Mouse (Mus musculus) activated CD4-positive, CD25-positive, alpha-beta regulatory T cell, adult 4 months (primary cell): ENCODE measurements at regions not wholly inside any gene's neighbourhood (a gene's known extent, or its start where the extent isn't known, plus 50 kb on each side); places are given as distances from the start of the nearest gene placed in this dataset.
A peak's percentile ranks its signal among the peaks of the same experiment; 100 is the strongest.

ENCODE experiments used
- ATAC-seq: one replicate; pipeline ENCODE4 v1.8.0; 2017

DNA sequence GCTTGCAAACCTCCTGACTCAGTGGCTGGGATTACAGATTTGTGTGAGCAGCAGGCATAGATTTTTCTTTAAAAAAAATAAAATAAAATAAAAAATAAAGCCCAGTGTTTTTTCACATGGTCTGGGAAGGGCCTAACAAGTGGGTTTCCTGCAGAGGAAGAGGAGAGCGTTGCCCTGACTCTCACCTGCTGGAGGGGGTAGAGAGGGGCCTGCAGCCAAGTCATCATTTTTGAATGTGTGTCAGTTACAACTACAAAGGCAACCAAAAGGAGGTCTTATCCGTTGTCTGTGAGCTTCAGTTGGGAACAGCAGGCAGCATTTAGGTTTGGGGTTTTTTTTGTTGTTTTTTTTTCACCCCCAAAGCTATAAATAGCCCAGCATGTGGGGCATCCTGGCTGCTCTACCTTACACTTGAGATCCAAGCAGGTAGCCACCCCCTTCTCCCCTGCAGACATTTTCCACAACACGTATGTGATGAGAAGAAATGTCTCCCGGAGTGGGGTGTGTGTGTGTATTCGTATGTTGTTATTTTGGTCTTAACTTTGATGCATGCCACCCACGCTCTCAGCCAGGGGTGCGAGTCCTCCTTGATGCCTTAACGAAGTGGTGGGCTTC, 285.7 kb upstream of the 4930412O13Rik start:
- peak; percentile 8 for ATAC-seq

DNA sequence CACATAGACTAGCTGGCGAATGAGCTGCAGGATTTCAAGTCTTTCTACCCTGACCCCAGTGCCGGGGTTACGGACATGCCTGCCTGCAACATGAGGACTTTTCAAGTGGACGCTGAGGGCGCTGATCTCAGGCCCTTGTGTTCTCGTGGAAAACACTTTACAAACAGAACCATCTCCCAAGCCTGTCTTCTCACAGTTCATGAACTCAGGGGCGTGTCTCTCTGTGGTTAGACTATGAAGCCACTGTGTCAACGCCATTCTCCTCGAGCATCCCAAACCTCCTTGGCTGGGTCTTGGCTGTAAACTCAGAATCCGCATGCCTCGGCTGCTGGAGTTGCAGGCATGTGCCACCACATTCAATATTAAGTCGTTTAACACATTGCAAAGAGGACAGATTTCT, 284.9 kb upstream of the 4930412O13Rik start:
- no peak for ATAC-seq

DNA sequence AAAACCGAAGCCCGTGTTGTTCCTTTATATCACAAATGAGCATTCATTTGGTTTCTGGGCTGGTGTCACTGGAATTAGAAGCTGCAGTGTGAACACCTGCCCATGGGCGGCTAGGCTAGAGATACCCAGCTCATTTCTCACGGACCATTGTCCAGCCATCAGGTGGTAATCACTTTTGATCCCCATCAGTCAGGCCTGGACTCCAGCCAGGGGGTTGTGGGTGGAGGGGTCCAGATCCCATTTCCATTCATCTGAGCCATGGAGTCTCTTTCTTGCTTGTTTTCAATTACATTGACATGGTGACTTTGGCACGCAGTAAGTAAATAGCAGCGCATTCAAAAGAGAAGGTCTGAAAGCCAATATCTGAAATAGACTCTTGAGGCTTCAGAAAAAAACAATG, 276.1 kb upstream of the 4930412O13Rik start:
- ATAC-seq, result no peak

DNA sequence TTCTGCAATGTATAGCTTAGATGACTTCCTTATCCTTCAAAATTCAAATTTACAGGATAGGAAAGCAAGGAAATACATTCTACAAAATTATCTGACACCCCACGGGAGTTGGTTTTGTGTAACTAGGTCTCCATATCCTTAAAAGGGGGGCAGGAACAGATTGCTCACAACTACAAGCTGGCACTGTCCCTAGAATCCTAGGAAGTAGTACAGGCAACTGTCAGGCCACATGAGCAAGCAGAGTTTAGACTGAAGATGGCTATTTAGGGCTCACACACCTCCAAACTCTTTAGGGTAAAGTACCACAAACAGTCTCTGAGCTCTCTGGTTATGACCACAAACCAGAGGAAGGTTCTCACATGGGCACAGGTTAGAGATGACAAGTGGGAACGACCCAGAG, 273.5 kb upstream of the 4930412O13Rik start:
- ATAC-seq, result no peak

DNA sequence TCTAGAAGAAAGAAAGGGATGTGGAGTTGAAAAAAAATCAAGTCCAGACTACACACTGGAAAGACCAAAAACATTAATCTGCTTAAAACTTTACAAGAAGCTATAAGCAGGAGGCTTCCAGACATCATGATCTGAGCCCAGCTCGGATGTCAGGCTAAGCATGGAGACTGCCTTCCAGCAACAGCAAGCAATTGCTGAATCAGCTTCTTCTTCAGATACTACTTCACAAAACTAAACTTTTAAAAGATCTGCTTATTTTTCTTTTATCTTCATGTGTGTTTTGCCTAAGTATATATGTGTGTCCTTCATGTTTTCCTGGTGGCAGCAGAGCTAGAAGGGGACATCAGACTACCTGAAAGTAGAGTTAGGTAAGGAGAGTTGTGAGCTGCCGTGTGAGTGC, 266.6 kb upstream of the 4930412O13Rik start:
- no peak for ATAC-seq

DNA sequence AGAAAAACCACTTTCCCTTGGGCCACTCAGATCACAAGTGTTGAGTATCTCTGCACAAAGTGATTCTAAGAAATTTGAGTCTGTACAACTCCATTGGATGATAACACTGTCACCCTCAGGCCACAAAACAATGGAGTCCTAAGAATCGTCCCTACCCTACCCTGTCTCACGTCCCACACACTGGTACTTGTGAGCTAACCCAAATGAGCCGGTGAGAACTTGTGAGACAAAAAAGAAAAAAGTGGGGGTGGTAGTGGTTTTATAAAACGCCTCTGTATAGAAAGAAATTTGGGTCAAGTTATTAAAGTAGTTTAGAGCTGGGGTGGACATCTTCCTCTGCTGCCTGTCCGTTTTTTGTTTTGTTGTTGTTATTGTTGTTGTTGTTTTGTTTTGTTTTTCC, 264.8 kb upstream of the 4930412O13Rik start:
- ATAC-seq, result no peak

DNA sequence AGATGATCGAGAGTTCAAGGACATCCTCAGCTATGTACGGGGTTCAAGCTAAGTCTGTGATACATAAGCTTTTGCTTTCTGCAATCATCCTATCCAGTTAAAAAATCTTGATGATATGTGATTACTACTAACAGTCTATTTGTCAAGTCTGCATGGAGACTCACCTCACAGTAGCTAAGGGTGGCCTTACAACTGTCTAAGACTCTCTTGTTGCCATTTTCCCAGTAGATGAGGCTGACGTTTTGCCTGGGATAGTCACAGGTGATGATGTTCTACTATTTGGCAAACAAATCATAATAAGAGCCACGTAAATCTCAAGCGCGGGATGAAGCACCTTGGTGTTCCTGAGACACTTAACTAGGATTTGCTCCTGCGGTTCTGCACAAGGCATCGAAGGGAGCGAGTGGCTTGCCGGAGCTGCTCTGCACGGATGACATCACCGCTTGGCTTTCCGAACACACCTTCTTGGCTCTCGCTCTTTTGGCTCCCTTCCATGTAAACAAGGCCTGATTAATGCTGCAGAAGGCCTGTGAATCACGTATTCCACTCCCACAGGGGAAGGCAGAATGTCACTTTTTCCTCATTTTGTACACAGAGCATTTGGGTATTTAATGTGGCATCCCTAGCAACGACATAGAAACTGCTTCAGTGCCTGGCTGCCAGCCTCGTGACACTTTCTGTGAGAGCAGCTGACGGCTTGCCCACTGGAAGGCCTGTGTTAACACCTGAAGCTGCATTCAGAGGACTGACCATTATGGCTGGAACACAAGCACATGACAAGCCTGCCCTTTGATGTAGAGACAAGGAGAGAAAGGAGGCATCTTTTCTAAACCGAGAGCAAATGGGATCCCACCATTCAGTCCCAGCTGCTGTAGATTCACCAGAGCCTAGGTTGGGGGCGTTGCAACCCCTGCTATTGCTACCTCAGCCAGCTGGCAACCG, 260.5 kb upstream of the 4930412O13Rik start:
- ATAC-seq, result no peak

DNA sequence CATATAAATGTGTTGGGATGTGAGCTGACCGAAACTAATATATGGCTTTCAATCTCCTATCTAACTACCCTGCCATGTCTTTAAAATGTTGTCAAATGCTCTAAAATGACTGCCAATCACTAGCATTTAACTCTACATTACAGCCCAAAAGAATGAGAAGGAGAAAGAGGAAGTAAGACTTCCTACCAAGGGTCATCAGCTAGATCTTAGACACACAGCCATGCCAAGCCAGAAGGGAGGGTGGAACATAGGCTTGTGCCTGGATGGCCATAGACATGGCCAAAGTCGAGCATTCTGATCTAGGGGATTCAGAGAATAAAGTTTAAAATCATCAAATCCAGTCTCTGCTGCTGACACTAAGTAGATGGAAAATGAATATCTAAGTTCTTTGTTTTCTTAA, 257.4 kb upstream of the 4930412O13Rik start:
- no peak for ATAC-seq

DNA sequence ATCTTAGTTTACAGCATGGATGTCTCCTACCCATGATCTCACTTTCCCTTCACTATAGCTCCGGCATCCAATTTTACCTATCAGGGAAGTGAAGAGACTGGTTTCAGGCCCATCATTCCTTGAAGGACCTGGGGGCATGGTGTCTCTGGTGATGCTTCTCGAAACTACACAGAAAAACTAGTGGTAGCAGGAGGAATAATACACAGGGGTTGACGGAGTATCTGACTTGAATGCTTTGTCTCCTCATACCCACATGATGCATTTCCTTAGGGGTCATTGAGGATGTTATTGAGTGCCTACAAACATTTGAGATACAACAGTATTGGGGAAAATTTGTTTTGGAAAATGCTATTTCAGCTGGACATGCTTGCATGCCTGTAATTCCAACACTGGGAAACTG, 253.0 kb upstream of the 4930412O13Rik start:
- ATAC-seq, result no peak

DNA sequence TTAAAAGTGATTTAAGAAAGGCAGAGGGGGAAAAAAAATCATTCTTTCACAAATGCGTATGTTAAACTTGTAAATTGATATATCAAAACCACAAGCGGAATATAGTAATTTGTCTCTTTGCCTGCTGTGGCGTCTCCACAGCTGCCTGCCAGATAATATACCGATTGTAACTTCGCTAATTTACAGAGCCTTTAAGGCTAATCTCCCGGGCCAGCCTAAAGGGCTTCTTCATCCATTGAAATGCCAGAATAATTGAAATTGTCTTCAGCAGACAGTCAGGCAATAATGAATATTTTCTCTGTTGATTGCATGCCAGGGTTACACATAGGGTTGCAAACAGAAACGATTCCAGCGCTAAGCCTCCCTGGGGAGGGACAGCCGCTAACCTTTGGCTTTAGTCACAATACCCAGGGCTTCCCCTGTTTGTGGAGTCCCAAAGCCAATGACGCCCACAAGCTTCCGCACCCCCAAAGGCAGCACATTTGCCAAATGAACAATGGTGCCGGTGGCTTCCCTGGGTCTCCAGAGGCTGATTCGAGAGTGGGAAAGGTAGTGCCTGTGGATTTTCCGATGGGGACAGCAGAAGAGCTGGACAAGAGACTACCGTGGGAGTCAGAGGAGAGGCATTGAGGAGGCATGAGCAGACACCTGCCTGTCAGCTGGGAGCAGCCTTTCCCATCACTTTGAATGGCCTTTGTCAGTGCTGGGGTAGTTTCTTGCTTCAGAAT, 248.2 kb upstream of the 4930412O13Rik start:
- peak; percentile 10 for ATAC-seq

DNA sequence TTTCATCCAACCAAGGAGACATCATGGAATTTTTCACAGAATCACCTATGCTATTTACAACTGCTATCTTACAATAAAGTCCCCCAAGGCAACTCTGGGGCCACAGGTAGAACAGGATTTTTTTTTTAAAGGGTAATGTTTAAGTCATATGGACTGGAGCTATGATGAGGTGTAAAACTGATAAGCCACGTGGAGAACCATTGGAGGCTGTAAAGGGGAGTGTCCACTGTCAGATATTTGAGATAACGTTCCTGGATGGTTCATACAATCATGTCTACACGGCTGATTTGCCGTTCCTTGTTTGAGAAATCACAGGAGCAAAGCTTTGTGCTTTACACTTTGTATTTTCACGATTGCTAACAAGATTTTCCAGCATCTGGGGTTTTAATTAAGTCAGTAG, 241.8 kb upstream of the 4930412O13Rik start:
- ATAC-seq, result no peak

DNA sequence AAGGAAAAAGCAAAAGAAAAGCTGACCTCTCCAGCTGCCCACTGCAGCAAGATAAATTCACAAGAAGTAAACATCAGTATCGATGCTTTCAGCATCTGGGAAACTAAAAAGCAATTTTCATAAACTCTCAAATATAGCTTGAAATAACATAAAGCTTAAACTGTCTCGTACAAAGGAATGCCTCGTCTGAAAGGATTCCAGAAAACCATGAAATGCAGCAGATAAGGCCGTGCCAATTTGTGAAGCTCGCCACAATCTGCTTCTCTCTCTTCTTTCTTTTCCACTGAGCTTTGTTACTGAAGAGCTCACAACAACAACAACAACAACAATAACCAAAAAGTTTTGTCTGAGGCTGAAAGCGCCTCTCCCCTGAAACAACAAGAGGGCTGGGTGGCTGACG, 239.4 kb upstream of the 4930412O13Rik start:
- no peak for ATAC-seq

DNA sequence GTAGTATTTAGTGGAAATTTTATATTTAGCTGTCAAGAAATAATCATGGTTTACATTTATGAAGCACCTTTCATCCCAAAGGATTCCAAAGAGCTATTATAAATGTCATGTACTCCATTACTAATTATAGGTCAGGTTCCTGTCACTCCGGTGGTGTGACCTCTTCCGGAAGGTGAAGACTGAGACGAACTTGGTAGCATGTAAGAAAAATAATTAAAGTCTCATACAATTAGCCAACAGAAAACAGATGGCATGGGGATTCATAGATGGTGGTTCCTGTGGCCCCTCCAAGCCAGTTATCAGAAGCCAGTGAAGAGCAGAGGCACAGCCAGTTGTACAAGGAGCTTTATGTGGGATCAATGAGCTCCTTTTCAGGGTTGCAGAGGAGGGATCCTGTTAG, 238.6 kb upstream of the 4930412O13Rik start:
- no peak for ATAC-seq

DNA sequence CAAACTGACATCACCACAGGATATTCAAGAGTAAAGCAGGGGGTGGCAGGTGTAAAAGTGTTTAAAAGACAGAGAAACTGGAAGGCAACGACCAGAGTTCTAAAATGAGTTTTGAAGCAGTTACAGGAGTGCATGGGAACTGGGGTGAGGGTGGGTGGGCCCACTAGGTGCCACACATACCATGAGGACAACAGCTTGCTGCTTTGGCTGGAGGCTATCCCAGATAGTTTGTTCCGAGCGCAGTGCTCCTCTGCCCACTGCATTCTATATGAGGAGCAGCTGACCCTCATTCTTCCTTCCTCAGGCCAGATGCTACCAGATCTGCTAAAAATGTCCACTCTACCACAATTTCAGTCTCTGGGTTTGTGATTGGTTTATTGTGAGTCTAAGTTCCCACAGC, 234.6 kb upstream of the 4930412O13Rik start:
- ATAC-seq, result no peak

DNA sequence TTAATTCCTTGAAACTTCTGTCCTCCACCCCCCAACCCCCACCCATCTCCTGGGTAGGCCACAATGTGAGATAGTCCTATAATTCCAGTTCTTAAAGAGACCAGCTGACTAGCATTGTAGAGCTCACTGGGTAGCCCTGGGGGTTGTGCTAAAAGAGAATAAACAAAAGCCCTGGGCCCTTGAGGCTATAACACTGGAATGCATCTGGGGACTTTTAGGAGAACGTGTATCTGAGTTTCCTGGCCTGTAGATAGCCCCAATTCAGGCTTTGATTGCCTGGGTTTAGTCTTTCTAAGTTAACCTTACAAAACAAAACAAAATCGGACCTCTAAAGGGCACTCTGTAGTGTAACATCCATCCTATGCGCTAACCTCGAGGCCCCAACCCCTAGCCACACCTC, 234.1 kb upstream of the 4930412O13Rik start:
- no peak for ATAC-seq

DNA sequence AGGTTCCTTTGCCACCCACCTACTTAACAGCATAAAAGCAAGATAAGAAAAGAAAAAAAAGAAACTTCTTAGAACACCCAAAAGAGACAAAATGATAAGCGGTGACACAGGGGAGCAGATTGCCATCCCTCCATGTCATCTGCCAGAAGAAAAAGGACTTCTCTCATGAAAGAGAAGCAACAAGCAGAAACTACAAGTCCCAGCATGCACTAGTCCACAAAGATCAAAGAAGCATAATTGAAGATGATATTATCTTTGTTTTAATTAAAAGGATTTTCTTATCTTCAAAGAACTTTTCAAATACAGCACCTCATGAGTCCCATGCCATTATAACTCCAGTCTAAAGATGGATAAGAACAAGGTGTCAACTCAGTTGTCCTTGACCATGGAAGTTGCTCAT, 231.0 kb upstream of the 4930412O13Rik start:
- ATAC-seq, result no peak

DNA sequence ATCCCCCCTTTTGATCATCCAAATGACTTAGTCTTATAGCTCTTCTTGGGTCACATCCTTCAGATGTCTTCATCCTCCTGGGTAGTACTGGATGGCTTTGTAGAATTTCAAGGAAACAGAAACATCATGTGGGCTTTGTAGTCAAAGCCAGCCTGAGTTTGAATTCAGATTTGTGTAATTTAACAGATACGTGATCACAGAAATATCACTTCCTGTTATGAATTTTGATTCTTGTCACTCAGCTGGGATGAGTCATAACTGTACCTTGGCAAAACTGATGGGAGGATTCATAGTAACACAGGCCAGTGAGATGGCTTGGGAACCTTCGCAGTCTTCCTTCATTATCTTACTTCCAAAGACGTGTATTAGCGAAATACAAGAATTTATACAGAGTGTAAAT, 222.2 kb upstream of the 4930412O13Rik start:
- ATAC-seq, result peak; percentile 87

DNA sequence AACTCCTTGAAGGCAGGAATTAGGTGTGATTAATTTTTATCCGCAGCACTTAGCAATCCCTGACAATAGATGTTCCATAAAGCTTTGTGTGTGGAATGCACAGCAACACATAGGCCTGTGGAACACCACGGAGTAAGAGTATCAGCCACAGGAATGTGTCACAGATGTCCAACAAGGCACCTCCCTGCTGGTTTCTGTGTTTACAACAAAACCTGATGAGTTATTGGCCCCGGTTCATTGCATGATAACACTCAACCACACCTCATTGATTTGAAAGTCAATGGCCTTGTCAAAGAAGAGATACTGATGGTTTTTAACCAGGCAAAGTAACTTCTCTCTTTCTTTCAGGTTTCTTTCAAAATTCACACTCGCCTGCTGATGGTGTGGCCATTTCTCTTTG, 211.4 kb upstream of the 4930412O13Rik start:
- no peak for ATAC-seq

DNA sequence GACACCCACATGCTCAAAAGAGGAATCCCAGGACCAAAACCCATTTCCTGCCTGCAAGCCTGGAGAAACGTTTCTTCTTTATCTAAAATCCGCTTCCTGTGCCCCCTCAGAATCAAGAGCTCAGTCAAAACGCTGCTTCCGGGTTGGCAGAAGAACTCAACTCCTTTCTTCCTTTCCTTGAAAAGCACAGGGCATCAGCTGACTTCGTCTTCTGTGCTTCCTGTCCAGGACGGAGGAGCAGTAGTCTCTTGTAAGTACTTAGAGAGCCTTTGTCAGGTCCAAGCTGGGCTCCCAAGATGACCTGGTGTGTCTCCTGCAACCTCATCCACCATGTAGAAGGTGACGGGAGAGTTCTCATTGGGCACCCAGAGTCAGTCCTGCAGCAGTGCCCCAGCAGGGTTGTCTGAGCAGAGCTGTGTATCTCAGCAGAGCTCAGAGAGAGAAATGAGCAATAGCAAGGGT, 199.3 kb upstream of the 4930412O13Rik start:
- peak; percentile 84 for ATAC-seq

DNA sequence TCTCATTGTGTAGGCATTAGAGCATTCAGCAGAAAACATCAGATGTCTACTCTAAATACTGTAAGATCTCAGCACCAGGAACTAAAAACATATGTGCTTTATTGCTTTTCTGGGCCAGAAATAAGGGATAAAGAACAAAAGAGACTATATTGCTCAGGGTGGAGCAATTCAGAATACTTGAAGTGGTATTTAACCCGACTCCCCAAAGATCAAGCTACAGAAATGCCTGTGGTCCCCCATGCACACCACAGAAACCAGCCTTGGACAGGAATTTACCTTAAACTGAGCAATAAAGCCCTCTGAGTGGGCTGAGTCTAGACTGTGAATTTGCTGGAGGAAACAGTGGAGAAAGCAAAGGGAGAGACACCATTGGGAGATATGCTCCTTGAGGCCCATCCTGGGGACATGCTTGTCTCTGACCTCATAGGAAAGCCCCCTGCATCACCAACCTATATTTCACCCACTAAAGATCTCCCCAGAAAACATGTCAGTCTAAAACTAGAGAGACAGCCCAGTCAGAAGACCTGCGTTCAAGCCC, 197.3 kb upstream of the 4930412O13Rik start:
- ATAC-seq, result peak; percentile 3

DNA sequence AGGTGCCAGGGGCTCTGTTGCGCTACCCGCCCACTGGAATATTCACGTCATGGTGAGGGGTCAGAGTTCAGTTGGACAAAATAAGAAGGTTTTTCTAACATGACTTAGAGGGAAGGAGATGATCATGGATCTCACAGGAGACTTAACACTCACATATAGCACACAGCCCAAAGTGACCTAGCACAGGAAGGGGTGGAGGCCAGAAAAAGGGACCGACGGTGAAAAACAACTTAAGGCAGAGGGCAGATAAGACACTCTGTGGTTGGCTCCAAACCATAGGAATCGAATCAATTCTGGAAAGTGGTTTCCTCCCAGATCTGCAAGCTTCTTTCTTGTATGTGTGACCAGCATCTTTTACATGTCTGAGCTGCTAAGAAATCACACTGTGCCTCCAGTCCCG, 192.9 kb upstream of the 4930412O13Rik start:
- no peak for ATAC-seq

DNA sequence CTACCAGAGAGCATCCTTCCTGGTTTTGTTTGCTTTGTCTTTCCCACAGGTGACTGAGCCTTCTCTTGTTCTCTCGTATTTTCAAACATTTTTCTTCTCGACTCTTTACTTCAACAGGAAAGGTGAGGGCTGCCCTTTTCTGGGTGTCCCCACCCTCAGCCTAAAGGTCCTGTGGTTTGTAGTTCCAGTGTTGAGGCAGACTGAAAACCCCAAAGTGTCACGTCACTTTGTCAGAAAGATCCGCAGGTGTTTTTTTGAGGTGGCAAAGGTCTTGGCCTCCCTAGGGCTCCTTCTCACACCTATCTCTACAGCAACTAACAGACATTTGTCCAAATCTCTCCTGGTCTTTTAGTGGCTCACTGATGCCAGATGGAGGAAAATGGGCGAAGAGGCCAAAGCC, 191.5 kb upstream of the 4930412O13Rik start:
- peak; percentile 57 for ATAC-seq

DNA sequence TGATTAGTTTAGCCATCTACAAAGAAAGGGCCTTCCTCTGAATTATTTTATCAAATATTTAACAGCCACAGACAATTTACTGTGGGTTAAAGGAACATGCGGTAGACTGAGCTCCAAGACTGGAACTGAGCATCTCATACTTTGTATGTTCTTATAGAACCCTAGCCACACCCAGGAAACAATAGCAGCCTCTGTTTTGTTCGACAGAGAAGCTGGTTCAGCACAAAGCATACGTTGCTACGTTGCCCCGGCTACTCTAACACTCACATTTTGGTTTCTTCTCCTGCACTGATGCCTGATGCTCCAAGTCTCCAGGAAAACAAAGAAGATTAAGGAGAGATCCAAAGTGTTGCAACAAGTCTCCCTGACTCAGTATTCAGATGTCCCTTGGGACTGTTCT, 189.5 kb upstream of the 4930412O13Rik start:
- peak; percentile 72 for ATAC-seq
